Mouse (Mus musculus): ENCODE data around the gene Dlx5. TPM values are rescaled to one million over a fixed set of nuclear protein-coding genes. Genes with fewer than 3 reads are reported as not detected.

Dlx5 gene
- polyA plus RNA-seq, 1 experiment from 2014 or later = not detected

DNA sequence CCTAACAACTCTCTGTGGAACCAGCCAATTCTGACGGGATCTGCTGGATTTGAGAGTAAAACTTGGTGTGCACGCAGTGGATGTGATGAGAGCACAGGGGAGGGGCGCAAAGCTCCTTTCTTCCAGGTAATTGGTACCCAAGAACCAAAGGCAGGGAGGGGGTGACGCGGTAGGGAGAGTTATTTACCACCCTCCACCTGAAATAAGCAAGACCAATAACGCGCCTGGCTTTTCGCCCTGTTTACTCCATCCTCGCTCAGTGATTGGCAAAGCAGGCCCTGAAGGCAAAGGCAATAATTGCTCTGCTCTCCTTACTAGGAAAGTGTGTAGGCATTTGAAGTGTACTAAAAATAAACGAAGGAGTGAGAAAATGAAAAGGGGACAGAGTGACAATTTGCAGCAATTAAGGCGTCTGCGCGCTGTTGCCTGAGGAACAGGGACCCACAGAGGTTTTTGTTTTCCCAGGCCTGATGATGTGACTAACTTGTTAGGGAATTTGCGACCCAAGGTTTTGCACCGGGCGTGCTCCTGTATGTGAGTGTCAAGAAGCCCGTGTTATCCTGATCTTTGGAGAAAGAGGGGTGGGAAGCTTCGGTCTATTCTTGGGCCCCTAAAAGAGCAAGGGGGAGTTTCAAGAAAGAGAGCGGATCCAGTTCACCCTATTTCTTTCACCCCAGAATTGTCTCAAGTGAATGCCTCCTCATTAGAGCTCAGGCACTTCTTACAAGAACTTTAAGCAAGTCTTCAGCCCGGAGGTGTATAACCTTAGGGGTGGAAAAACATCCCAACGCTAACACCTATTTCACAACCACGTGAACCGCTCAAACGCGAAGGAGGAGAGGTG, 26.8 kb downstream of the Dlx5 start:
- WGBS (ENCODE audit: insufficient replicate concordance) = 4% methylated on average over 25 of the region's 25 CpGs
- Histone ChIP-seq H3K4me2 (ENCODE audit: low read depth, low read length) (no peak overlapping the region), H3K36me3 (replicated peaks; ENCODE audit: insufficient read depth, low read length) (no peaks in the 10 kb centered on the region), H3K9ac (replicated peaks) (no peak overlapping the region), H3K27me3 (ENCODE audit: insufficient read depth, low read length) (peaks cover 90% of the 10 kb centered on the region), H3K4me3 (ENCODE audit: low read depth, low read length) (no peak overlapping the region), H3K4me1 (ENCODE audit: insufficient read depth) (no peaks in the 10 kb centered on the region), H3K27ac (ENCODE audit: low read depth) (no peak overlapping the region), H3K9me3 (ENCODE audit: low read length) (no peaks in the 10 kb centered on the region)
- DNase-seq = no peak
- ATAC-seq = no peak
- no peak for TF ChIP-seq EP300 (IDR thresholded peaks at IDR 0.05; ENCODE audit: low read depth)
- TF ChIP-seq CTCF (IDR thresholded peaks at IDR 0.05; ENCODE audit: low read depth) = no peak

- 4% methylated on average over 9 of the region's 9 CpGs for WGBS (ENCODE audit: insufficient replicate concordance)
- H3K9ac ChIP-seq (replicated peaks) = no peak overlapping the region
- H3K9me3 ChIP-seq (ENCODE audit: low read length) = no peaks in the 10 kb centered on the region
- DNase-seq (no peak), ATAC-seq (no peak)
- no peak for TF ChIP-seq EP300 (IDR thresholded peaks at IDR 0.05; ENCODE audit: low read depth)
- no peak for TF ChIP-seq CTCF (IDR thresholded peaks at IDR 0.05; ENCODE audit: low read depth)
- no peak overlapping the region for H3K4me3 ChIP-seq (ENCODE audit: low read depth, low read length)
- H3K36me3 ChIP-seq (replicated peaks; ENCODE audit: insufficient read depth, low read length) = no peaks in the 10 kb centered on the region
- no peak overlapping the region for H3K27ac ChIP-seq (ENCODE audit: low read depth)
- H3K27me3 ChIP-seq (ENCODE audit: insufficient read depth, low read length) = peaks cover 90% of the 10 kb centered on the region
- no peak overlapping the region for H3K4me2 ChIP-seq (ENCODE audit: low read depth, low read length)
- H3K4me1 ChIP-seq (ENCODE audit: insufficient read depth) = no peaks in the 10 kb centered on the region
These were observed 27.7 kb downstream of the Dlx5 start for GRCm38 (mm10) chr6:6854176-6854575.

DNA sequence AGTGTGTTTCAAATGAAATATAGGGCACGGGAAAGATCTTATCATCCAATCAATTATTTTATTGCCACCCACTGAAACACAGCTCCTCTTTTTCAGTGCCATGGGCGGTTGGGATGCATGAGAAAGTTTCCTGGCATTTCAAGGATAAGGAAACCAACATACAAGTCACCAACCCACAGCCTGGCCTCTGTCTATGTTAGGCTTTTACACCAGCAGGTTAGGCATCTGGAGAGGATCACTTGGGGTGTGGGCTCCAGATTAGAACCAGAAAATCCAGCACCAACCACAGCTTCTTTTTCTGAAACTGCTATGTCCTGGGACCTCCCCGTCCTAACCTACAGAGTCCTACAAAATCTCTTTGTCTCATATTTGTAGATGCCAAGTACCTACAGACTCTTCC, 28.9 kb downstream of the Dlx5 start:
- H3K4me1 ChIP-seq (ENCODE audit: insufficient read depth) = no peaks in the 10 kb centered on the region
- H3K4me3 ChIP-seq (ENCODE audit: low read depth, low read length) = no peak overlapping the region
- no peak overlapping the region for H3K27ac ChIP-seq (ENCODE audit: low read depth)
- no peak overlapping the region for H3K9ac ChIP-seq (replicated peaks)
- no peak for TF ChIP-seq CTCF (IDR thresholded peaks at IDR 0.05; ENCODE audit: low read depth)
- TF ChIP-seq EP300 (IDR thresholded peaks at IDR 0.05; ENCODE audit: low read depth) = no peak
- H3K36me3 ChIP-seq (replicated peaks; ENCODE audit: insufficient read depth, low read length) = no peaks in the 10 kb centered on the region
- no peak overlapping the region for H3K4me2 ChIP-seq (ENCODE audit: low read depth, low read length)
- 18% methylated on average over 3 of the region's 3 CpGs for WGBS (ENCODE audit: insufficient replicate concordance)
- DNase-seq = no peak
- ATAC-seq = no peak
- H3K9me3 ChIP-seq (ENCODE audit: low read length) = no peaks in the 10 kb centered on the region
- peaks cover 90% of the 10 kb centered on the region for H3K27me3 ChIP-seq (ENCODE audit: insufficient read depth, low read length)

GRCm38 (mm10) chr6:6851166-6851565, 30.7 kb downstream of the Dlx5 start:
- no peaks in the 10 kb centered on the region for H3K36me3 ChIP-seq (replicated peaks; ENCODE audit: insufficient read depth, low read length)
- WGBS (ENCODE audit: insufficient replicate concordance) = 2% methylated on average over 10 of the region's 10 CpGs
- H3K4me2 ChIP-seq (ENCODE audit: low read depth, low read length) = no peak overlapping the region
- peaks cover 76% of the 10 kb centered on the region for H3K27me3 ChIP-seq (ENCODE audit: insufficient read depth, low read length)
- no peak overlapping the region for H3K9ac ChIP-seq (replicated peaks)
- ATAC-seq (no peak), DNase-seq (no peak)
- H3K9me3 ChIP-seq (ENCODE audit: low read length) = no peaks in the 10 kb centered on the region
- no peaks in the 10 kb centered on the region for H3K4me1 ChIP-seq (ENCODE audit: insufficient read depth)
- H3K27ac ChIP-seq (ENCODE audit: low read depth) = no peak overlapping the region
- TF ChIP-seq CTCF (IDR thresholded peaks at IDR 0.05; ENCODE audit: low read depth) (no peak), EP300 (IDR thresholded peaks at IDR 0.05; ENCODE audit: low read depth) (no peak)
- no peak overlapping the region for H3K4me3 ChIP-seq (ENCODE audit: low read depth, low read length)

DNA sequence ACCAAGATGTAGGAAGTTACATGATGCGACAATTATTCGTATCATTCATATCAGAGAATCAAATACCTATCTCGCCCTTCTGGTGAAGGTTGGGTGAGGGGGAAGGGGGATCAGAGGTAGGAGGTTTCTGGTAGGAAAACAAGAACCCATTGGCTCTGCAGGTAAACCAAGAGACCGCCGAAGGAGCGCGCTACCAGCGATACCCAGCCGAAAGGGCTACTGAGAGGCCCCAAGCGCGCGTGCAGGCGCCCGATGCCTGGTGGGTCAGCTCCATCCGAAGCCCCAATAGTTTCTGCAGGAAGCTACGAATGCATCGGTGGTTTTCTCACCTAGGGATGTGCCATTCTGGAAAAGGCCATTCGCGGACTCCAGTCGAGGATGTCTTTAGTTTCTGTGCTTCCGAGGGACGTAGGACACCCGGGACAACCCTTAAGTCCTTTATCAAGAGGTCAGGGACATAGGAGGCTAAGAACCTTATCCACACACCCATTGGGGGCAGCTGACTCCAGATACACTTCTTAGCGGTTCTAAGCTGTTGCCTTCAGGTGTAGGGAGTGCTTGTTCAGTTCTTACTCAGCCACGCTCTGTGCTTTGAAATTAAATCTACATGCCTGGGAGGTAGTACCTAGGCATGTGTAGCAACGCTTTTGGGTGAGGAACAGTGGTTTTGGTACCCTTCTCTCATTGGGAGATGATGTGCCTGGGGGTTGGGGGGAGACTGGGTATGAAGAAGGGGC, 31.4 kb downstream of the Dlx5 start:
- Histone ChIP-seq H3K36me3 (replicated peaks; ENCODE audit: insufficient read depth, low read length) (no peaks in the 10 kb centered on the region), H3K4me2 (ENCODE audit: low read depth, low read length) (no peak overlapping the region), H3K4me1 (ENCODE audit: insufficient read depth) (no peaks in the 10 kb centered on the region), H3K9me3 (ENCODE audit: low read length) (no peaks in the 10 kb centered on the region), H3K27me3 (ENCODE audit: insufficient read depth, low read length) (peaks cover 70% of the 10 kb centered on the region), H3K27ac (ENCODE audit: low read depth) (no peak overlapping the region), H3K9ac (replicated peaks) (no peak overlapping the region), H3K4me3 (ENCODE audit: low read depth, low read length) (no peak overlapping the region)
- no peak for TF ChIP-seq CTCF (IDR thresholded peaks at IDR 0.05; ENCODE audit: low read depth)
- TF ChIP-seq EP300 (IDR thresholded peaks at IDR 0.05; ENCODE audit: low read depth) = no peak
- ATAC-seq (no peak), DNase-seq (no peak)
- WGBS (ENCODE audit: insufficient replicate concordance) = 5% methylated on average over 26 of the region's 26 CpGs

DNA sequence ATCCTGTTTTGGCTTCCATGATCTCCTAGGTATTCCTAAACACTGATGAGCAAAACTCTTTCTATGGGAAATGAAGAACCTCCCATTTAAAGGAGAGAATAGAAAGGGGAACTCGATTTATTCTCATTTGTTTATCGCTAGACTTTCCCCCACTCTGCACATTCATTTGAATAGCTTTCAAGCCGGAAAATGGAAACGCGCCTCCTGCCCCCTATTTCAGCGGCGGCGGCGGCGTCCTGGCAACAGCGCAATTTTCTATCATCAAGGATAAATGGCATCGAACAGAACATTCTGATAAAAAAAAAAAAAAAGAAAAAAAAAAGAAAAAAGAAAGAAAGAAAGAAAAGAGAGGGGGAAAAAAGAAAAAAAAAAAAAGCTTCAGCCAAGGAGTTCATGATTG, 32.1 kb downstream of the Dlx5 start:
- ATAC-seq (no peak), DNase-seq (no peak)
- no peak for TF ChIP-seq EP300 (IDR thresholded peaks at IDR 0.05; ENCODE audit: low read depth)
- TF ChIP-seq CTCF (IDR thresholded peaks at IDR 0.05; ENCODE audit: low read depth) = no peak
- Histone ChIP-seq H3K4me1 (ENCODE audit: insufficient read depth) (no peaks in the 10 kb centered on the region), H3K27ac (ENCODE audit: low read depth) (no peak overlapping the region), H3K4me3 (ENCODE audit: low read depth, low read length) (no peak overlapping the region), H3K4me2 (ENCODE audit: low read depth, low read length) (no peak overlapping the region), H3K9ac (replicated peaks) (no peak overlapping the region), H3K27me3 (ENCODE audit: insufficient read depth, low read length) (peaks cover 66% of the 10 kb centered on the region), H3K9me3 (ENCODE audit: low read length) (no peaks in the 10 kb centered on the region), H3K36me3 (replicated peaks; ENCODE audit: insufficient read depth, low read length) (no peaks in the 10 kb centered on the region)
- WGBS (ENCODE audit: insufficient replicate concordance) = 3% methylated on average over 12 of the region's 12 CpGs

Measured in liver, postnatal 0 days (tissue).